Mouse (Mus musculus) gastrocnemius, postnatal 14 days (tissue): ENCODE results near the gene Hectd3. TPM values are rescaled to one million over a fixed set of nuclear protein-coding genes. Genes with fewer than 3 reads are reported as not detected.
A peak's percentile ranks its signal among the peaks of the same experiment; 100 is the strongest.

Source experiments
- DNase-seq: peaks from one replicate; pipeline ENCODE4 v3.0.0; 2021; ENCODE audit warnings: mixed read lengths
- intact Hi-C: fragments of 180-260 bp; cut with DNase I; formaldehyde crosslinking; loops from one replicate; pipeline ENCODE4 v1.15.1; 2025; ENCODE audit warnings: low total_unique reads
- total RNA-seq, 2 experiments: library from RNA; stranded (reverse); gene quantifications; 2 replicates each; pipeline ENCODE4 v1.2.3; 2021

Hectd3 gene
- total RNA-seq, 2 experiments from 2014 or later, result 12.6 to 14.7 TPM

- intact Hi-C loops, result no loop called here
Measured at GRCm38 (mm10) chr4:117007058-117007457, 11.9 kb downstream of the Hectd3 start.

GRCm38 (mm10) chr4:117010231-117010630 lies 15.1 kb downstream of the Hectd3 start:
- DNase-seq, result no peak
- intact Hi-C loops, result no loop called here

More at GRCm38 (mm10) chr4:117007058-117007457, 11.9 kb downstream of the Hectd3 start:
- DNase-seq, result no peak

- intact Hi-C loops, result no loop called here
- no peak for DNase-seq
Measured at GRCm38 (mm10) chr4:117013596-117013995, 18.5 kb downstream of the Hectd3 start.

GRCm38 (mm10) chr4:117014901-117015415 lies 19.8 kb downstream of the Hectd3 start:
- no peak for DNase-seq
- intact Hi-C loops, result no loop called here

- intact Hi-C loops, result no loop called here
- no peak for DNase-seq
Measured at GRCm38 (mm10) chr4:117017738-117018137, 22.6 kb downstream of the Hectd3 start.

- intact Hi-C loops, result no loop called here
- no peak for DNase-seq
Measured at GRCm38 (mm10) chr4:117018327-117018726, 23.2 kb downstream of the Hectd3 start.

GRCm38 (mm10) chr4:117019206-117020134 lies 24.4 kb downstream of the Hectd3 start, which contains the start of gene Eif2b3:
Gene Eif2b3 (plus strand): TSS chr4:117019402.
- DNase-seq, result peak; percentile 91
- intact Hi-C loops, result no loop called here

- no peak for DNase-seq
- intact Hi-C loops, result no loop called here
Measured at GRCm38 (mm10) chr4:117023469-117023868, 28.4 kb downstream of the Hectd3 start.

- intact Hi-C loops, result no loop called here
- no peak for DNase-seq
Measured at GRCm38 (mm10) chr4:117031105-117031504, 36.0 kb downstream of the Hectd3 start.

- DNase-seq, result peak; percentile 32
- intact Hi-C loops, result no loop called here
Measured at GRCm38 (mm10) chr4:117039925-117040687, 45.0 kb downstream of the Hectd3 start.

GRCm38 (mm10) chr4:117040791-117041190 lies 45.7 kb downstream of the Hectd3 start:
- no peak for DNase-seq
- intact Hi-C loops, result no loop called here

- intact Hi-C loops, result no loop called here
- peak; percentile 73 for DNase-seq
Measured at GRCm38 (mm10) chr4:117041283-117041721, 46.2 kb downstream of the Hectd3 start.

- intact Hi-C loops, result no loop called here
- peak; percentile 17 for DNase-seq
Measured at GRCm38 (mm10) chr4:117048836-117049235, 53.7 kb downstream of the Hectd3 start.

- intact Hi-C loops, result no loop called here
- DNase-seq, result no peak
Measured at GRCm38 (mm10) chr4:117049485-117049884, 54.4 kb downstream of the Hectd3 start.

- intact Hi-C loops, result no loop called here
- peak; percentile 16 for DNase-seq
Measured at GRCm38 (mm10) chr4:117052626-117053025, 57.5 kb downstream of the Hectd3 start.

- no peak for DNase-seq
- intact Hi-C loops, result no loop called here
Measured at GRCm38 (mm10) chr4:117053956-117054355, 58.8 kb downstream of the Hectd3 start.
